Mouse (Mus musculus) cerebellum, postnatal 10 days (tissue): Measurements from ENCODE around the gene Snai1.

Source experiments
- DNase-seq, 2 experiments: peaks; one replicate each; pipeline ENCODE4 v3.0.0; 2021; ENCODE audit warnings: mixed read lengths in 2 of 2

The Snai1 gene

GRCm38 (mm10) chr2:167519606-167520252, 18.3 kb upstream of the Snai1 start:
- no peak for DNase-seq

DNA sequence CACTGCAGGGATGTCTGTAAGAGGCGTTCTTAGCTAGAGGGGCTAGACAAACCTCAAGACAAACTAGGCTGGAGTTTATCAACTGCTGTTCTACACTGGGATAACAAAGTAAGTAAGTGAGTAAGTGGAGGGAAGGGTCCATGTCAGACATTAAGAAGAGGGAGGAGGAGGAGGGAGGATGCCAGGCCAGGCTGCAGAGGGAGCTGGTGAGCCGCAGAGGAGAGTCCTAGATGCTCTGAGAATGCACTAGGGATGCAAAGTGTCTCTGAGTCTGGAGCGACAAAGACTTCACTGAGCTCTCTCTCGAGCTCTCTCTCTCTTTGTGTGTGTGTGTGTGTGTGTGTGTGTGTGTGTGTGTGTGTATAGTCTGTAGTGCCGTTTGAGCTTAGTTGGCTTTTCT, 9.7 kb upstream of the Snai1 start:
- peak; percentile 59 to 64 for DNase-seq

- no peak for DNase-seq
Observed at GRCm38 (mm10) chr2:167529935-167530513, 8.0 kb upstream of the Snai1 start.

- no peak for DNase-seq
Observed at GRCm38 (mm10) chr2:167530536-167530935, 7.5 kb upstream of the Snai1 start.

DNA sequence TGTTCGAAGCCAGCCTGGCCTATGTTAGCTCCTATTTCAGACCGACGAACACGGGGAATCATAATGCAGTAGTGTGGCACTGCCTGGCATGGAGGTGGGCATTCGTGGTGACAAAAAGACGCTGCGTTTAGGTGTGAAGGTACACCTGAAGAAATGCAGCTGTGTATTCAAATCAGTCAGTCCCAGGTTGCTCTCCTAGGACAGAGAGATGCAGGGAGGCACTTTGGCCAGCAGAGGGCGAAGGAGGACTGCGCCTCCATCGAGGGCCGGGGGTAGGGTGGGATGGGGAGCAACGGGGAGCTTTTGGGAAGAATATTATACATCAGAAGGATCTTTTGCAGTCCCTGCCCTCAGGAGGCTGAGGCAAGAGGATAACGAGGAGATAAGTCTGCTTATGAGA, 5.9 kb upstream of the Snai1 start:
- DNase-seq: peak; percentile 79 to 83

- DNase-seq: no peak
Observed at GRCm38 (mm10) chr2:167533880-167534279, 4.1 kb upstream of the Snai1 start.

DNA sequence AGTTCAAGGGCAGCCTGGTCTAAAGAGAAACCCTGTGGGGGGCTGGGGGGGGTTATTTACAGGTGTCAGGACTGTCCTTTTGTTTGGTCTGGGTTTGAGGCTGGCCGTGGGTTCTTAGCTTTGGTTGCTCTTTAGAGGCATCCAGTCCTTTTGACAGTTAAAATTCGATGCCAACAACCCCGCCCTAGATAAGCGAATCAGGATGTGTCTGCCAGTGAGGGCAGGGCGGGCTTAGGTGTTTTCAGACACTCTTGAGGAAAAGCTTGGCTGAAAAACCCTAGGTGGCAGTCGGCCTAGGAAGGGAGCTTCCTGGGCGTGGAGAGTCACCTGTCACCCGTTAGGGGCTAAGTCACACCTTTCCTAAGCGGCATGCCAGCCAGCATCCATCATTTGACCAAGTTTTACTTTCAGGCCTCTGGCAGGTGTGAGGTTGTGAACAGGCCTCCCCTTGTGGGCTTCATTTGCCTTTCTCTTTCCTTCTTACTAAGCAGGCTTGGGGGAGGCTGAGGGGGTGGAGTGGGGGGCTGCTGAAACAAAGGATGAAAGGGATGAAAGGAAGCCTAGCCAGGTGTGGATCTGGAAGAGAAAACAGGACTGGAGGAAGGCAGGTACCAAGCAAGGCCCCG, 1.6 kb upstream of the Snai1 start:
- no peak for DNase-seq

DNA sequence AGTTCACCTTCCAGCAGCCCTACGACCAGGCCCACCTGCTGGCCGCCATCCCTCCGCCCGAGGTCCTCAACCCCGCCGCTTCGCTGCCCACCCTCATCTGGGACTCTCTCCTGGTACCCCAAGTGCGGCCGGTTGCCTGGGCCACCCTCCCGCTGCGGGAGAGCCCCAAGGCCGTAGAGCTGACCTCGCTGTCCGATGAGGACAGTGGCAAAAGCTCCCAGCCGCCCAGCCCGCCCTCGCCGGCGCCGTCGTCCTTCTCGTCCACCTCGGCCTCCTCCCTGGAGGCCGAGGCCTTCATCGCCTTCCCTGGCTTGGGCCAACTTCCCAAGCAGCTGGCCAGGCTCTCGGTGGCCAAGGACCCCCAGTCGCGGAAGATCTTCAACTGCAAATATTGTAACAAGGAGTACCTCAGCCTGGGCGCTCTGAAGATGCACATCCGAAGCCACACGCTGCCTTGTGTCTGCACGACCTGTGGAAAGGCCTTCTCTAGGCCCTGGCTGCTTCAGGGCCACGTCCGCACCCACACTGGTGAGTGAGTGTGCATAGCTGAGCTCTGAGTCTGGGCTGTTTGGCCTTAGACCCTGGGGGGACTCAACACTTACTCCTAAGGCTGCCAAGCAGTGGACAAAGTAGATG, 794 bp downstream of the Snai1 start:
- no peak for DNase-seq

- DNase-seq: no peak
Observed at GRCm38 (mm10) chr2:167539536-167540476, 1.8 kb downstream of the Snai1 start.

GRCm38 (mm10) chr2:167540477-167541110, 2.6 kb downstream of the Snai1 start:
- no peak for DNase-seq

DNA sequence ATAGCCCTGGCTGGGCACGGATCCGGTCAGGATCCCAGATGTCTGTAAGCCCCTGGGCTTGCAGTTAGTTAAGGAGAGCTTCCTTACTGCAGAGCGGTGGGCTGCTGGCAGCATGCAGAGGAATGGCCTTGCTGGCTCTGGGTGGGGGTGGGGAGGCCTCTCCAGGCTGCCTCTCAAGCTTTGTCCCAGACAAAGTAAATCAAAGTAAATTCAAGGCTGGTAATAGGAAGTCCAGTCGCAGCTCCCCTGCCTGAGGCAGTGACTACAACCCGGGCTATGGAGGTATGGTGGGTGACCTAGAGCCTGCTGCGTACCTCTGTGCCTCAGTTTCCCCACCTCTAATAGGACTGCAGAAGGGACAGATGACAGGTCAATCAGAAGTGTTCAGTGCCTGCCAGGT, 3.3 kb downstream of the Snai1 start:
- no peak for DNase-seq

DNA sequence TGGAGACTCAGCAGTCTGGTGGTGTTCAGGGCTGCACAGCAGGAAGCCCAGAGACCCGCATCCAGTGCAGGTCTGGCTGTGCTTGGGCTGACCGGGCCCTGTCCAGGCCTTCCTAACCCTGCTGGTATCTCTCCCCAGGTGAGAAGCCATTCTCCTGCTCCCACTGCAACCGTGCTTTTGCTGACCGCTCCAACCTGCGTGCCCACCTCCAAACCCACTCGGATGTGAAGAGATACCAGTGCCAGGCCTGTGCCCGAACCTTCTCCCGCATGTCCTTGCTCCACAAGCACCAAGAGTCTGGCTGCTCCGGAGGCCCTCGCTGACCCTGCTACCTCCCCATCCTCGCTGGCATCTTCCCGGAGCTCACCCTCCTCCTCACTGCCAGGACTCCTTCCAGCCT, 3.8 kb downstream of the Snai1 start:
- no peak for DNase-seq

GRCm38 (mm10) chr2:167542361-167542760, 4.4 kb downstream of the Snai1 start:
- DNase-seq: no peak

DNA sequence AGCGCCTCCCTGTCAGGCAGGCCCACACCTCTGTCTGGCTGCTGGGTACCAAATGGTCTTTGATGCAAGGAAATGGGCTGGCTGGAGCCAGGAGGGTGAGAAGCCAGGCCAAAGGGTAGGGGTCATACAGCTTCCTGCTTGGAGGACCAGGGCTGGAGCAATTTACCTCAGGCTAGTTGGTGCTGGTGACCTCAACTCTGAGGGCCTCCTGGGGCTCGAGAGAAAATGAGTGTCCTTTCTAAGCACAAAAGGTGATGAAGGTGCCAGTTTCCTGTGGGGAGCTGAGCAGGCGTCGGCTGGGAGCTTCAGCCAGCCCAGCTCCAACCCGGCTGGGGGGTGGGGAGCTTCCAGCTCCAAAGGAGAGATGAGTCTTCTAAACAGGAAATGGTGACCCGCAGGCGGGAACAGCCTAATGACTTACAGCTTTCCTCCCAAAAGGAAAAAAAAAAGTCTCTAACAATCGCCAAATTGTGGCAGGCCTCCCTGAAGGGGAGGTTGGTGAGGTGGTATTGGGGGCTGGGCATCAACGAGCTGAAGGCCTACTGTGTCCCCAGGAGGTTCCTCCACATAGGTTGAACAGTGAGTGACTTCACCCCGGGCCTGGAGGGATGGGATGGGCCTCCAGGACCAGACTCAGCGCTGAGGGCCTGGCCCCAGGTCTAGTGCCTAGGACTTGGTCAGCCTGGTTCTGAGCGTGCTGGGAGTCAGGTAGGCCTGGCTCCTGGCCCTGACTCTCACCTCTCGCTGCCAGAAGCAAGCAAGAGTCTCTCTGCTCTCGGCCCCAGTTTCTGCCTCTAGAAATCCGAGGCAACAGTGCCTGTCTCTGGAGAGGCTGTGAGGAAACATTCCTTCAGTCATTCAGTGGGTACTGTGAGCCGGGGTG, 5.4 kb downstream of the Snai1 start:
- peak in 1 of 2 experiments; percentile 28 for DNase-seq

GRCm38 (mm10) chr2:167544004-167544356, 6.0 kb downstream of the Snai1 start:
- no peak for DNase-seq

GRCm38 (mm10) chr2:167544456-167544855, 6.5 kb downstream of the Snai1 start:
- DNase-seq: no peak

- DNase-seq: no peak
Observed at GRCm38 (mm10) chr2:167546447-167547195, 8.6 kb downstream of the Snai1 start.

GRCm38 (mm10) chr2:167547444-167547843, 9.4 kb downstream of the Snai1 start:
- DNase-seq: no peak

DNA sequence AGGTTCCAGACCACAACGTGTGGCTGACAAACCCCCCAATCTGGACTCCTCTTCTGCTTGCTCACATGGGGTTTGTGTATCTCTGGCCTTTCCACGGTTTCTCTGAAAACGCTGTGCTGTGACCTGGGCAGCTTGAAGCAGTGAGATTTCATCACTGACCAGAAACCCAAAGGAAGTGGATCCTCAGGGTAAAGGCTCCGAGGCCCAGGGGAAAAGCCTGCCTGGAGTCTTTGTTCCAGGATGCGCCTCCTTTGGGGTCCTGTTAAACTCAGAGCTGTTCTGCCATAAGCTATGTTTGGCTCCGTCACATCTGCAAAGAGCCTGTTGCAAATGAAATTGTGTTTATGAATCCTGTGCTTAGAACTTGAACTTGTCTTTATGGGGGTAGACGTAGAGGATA, 11.0 kb downstream of the Snai1 start:
- no peak for DNase-seq

DNA sequence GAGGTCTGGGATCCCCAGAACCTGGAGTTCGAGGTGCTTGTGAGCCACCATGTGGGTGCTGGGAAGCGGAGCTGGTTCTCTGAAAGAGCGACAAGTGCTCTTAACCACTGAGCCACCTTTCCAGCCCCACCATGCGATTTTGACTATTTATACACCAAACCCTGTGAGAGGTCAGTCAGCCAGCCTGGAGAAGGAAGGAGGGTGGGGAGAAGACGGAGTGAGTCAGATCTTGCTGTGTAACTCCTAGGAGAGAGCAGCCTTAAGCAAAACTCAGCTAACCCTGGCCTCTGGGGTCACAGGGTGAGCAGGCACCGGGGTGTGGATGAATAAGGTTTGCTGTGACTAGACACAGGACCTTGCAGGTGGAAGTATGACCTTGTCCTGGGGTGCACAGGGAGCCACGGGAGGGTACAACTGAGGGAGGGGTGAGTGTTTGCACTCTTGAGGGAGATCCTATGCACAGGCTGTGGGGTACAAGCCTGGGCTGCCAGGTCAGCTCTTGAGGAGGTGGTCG, 12.4 kb downstream of the Snai1 start:
- no peak for DNase-seq
